Mouse (Mus musculus): ENCODE results near the gene Psmb5. TPM values are rescaled to one million over a fixed set of nuclear protein-coding genes. Genes with fewer than 3 reads are reported as not detected.

Psmb5 gene
- polyA plus RNA-seq, 1 experiment from 2014 or later, result 157 TPM

DNA sequence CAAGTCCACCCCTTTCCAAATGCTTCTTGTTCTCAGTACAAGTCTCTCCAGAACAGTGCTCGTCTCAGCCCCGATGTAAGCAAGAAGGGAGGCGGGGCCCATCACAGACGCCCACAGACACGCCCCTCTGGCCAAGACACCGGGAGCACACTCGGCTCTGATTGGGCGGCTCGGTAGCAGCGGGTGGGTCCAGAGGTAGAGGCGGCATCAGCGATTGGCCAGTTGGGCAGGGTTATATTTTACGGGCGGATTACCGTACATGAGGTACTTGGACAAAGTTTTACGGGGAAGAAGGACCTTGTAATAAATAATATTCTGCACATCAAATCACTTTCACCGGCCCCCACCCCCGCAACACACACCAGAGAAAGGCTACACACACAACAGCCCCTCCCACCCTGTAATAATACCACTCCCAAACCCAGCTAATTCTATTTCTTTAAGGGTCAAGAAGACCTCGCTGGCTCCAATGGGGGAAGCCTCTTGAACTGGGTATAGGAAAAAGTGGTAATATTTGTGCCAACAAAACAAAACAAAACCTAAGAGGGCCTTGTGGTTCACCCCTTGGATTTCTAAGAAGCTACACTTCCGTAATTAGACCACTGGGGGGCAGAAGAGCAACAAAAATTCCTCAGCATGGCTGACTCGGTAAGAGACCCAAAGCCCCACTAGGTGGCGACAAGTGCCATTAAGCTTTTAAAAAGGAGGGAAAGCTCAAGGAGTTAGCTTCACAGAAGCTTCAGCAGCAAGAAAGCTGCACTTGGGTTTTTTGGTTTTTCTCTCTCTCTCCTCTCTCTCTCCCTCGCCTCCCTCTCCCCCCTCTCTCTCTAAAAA, 33.0 kb upstream of the Psmb5 start:
- ATAC-seq (peak; percentile 75), DNase-seq (peak; percentile 88)
- Histone ChIP-seq H3K4me2 (ENCODE audit: low read depth, low read length) (no peak overlapping the region), H3K9ac (replicated peaks) (no peak overlapping the region), H3K4me1 (ENCODE audit: insufficient read depth) (peaks cover 17% of the 10 kb centered on the region), H3K36me3 (replicated peaks; ENCODE audit: insufficient read depth, low read length) (peaks cover 72% of the 10 kb centered on the region), H3K27me3 (ENCODE audit: insufficient read depth, low read length) (no peaks in the 10 kb centered on the region), H3K9me3 (ENCODE audit: low read length) (no peaks in the 10 kb centered on the region), H3K27ac (ENCODE audit: low read depth) (0 out of 2 replicates have a peak overlapping the region, but pooled peaks have one; percentile 22), H3K4me3 (ENCODE audit: low read depth, low read length) (no peak overlapping the region)
- peak; percentile 99 for TF ChIP-seq CTCF (IDR thresholded peaks at IDR 0.05; ENCODE audit: low read depth)
- TF ChIP-seq EP300 (IDR thresholded peaks at IDR 0.05; ENCODE audit: low read depth), result 0 out of 2 replicates have a peak, but pooled peaks have one; percentile 30
- WGBS (ENCODE audit: insufficient replicate concordance), result 62% methylated on average over 23 of the region's 23 CpGs

DNA sequence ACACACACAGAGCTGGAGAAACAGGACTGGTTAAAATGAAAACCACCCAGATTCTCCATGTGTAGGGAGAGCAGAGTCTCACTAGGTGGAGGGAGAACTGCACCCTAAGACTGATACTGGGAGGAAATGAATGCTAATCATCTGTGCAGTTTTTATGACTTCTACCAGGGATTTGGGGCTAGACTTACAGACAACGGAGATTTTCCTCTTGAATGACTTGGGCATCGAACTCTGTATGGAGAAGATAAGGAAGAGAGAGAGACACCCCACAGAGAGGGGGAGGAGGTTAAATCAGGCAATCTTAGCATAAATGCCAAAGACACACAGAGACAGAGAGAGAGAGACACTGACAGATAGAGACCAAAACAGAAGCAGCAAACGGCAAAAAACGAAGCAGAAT, 30.1 kb upstream of the Psmb5 start:
- Histone ChIP-seq H3K4me3 (ENCODE audit: low read depth, low read length) (no peak overlapping the region), H3K27me3 (ENCODE audit: insufficient read depth, low read length) (no peaks in the 10 kb centered on the region), H3K36me3 (replicated peaks; ENCODE audit: insufficient read depth, low read length) (peaks cover 85% of the 10 kb centered on the region), H3K4me1 (ENCODE audit: insufficient read depth) (peaks cover 8% of the 10 kb centered on the region), H3K27ac (ENCODE audit: low read depth) (no peak overlapping the region), H3K9ac (replicated peaks) (no peak overlapping the region), H3K4me2 (ENCODE audit: low read depth, low read length) (no peak overlapping the region), H3K9me3 (ENCODE audit: low read length) (no peaks in the 10 kb centered on the region)
- ATAC-seq (no peak), DNase-seq (no peak)
- no peak for TF ChIP-seq EP300 (IDR thresholded peaks at IDR 0.05; ENCODE audit: low read depth)
- no peak for TF ChIP-seq CTCF (IDR thresholded peaks at IDR 0.05; ENCODE audit: low read depth)
- WGBS (ENCODE audit: insufficient replicate concordance), result 60% methylated on average over 4 of the region's 4 CpGs

DNA sequence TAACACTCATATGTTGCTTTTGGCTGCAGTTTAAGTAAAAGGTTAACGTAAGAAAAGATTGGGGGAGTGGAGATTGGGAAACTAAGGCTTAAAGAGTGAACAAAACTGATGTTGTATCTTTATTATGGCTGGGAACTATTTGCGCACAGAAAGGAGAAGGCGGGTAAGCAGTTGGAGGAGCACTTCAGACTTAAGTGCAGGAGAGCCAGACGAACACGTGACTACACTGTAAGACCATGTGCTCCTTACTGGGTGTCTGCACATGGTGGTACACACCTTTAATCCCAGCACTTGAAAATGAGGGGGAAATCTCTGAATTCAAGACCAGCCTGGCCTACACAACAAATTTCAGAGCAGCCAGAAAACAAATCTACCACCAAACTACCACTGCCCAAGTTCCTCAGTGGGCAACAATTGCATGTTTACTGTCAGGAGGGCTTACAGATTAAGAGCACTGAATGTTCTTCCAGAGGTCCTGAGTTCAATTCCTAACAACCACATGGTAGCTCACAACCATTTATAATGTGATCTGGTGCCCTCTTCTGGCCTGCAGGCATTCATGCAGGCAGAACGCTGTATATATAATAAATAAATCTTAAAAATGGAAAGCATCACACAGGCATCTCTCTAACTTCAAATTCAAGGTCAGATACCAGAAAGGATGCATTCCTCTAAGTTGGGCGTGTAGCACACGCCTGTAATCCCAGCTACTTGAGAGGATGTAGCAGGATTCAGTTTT, 29.2 kb upstream of the Psmb5 start:
- peaks cover 93% of the 10 kb centered on the region for H3K36me3 ChIP-seq (replicated peaks; ENCODE audit: insufficient read depth, low read length)
- no peaks in the 10 kb centered on the region for H3K27me3 ChIP-seq (ENCODE audit: insufficient read depth, low read length)
- H3K4me1 ChIP-seq (ENCODE audit: insufficient read depth), result no peaks in the 10 kb centered on the region; the same call in 1 of the 2 replicates
- DNase-seq (no peak), ATAC-seq (no peak)
- WGBS (ENCODE audit: insufficient replicate concordance), result 89% methylated on average over 8 of the region's 8 CpGs
- no peak overlapping the region for H3K27ac ChIP-seq (ENCODE audit: low read depth)
- no peak overlapping the region for H3K4me2 ChIP-seq (ENCODE audit: low read depth, low read length)
- H3K9me3 ChIP-seq (ENCODE audit: low read length), result no peaks in the 10 kb centered on the region
- H3K9ac ChIP-seq (replicated peaks), result no peak overlapping the region
- no peak overlapping the region for H3K4me3 ChIP-seq (ENCODE audit: low read depth, low read length)
- TF ChIP-seq EP300 (IDR thresholded peaks at IDR 0.05; ENCODE audit: low read depth) (no peak), CTCF (IDR thresholded peaks at IDR 0.05; ENCODE audit: low read depth) (peak; percentile 54)

DNA sequence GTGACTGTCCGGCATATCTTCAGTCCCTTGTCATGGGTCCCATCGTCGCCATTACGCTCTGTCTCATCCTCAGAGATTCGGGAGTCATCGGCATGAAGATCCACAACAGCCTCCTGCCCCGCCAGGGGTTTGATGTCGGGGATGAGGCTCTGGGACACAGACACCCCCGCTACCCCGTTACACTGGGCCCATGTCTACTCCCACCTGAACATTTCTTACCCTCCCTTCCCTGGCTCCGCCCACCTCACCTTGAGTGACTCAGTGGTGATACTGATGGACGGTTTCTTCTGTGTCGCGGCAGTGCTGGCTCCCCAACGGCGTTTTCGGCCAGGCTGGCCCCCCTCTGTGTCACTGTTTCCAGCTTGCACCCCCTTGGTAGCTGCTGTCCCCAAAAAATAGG, 28.6 kb upstream of the Psmb5 start:
- no peaks in the 10 kb centered on the region for H3K9me3 ChIP-seq (ENCODE audit: low read length)
- peaks cover 90% of the 10 kb centered on the region for H3K36me3 ChIP-seq (replicated peaks; ENCODE audit: insufficient read depth, low read length)
- no peak overlapping the region for H3K4me2 ChIP-seq (ENCODE audit: low read depth, low read length)
- no peak overlapping the region for H3K27ac ChIP-seq (ENCODE audit: low read depth)
- 92% methylated on average over 17 of the region's 17 CpGs for WGBS (ENCODE audit: insufficient replicate concordance)
- H3K9ac ChIP-seq (replicated peaks), result no peak overlapping the region
- no peak overlapping the region for H3K4me3 ChIP-seq (ENCODE audit: low read depth, low read length)
- no peaks in the 10 kb centered on the region; the same call in 1 of the 2 replicates for H3K4me1 ChIP-seq (ENCODE audit: insufficient read depth)
- no peak for ATAC-seq
- no peaks in the 10 kb centered on the region for H3K27me3 ChIP-seq (ENCODE audit: insufficient read depth, low read length)
- TF ChIP-seq CTCF (IDR thresholded peaks at IDR 0.05; ENCODE audit: low read depth) (no peak), EP300 (IDR thresholded peaks at IDR 0.05; ENCODE audit: low read depth) (no peak)
- no peak for DNase-seq

DNA sequence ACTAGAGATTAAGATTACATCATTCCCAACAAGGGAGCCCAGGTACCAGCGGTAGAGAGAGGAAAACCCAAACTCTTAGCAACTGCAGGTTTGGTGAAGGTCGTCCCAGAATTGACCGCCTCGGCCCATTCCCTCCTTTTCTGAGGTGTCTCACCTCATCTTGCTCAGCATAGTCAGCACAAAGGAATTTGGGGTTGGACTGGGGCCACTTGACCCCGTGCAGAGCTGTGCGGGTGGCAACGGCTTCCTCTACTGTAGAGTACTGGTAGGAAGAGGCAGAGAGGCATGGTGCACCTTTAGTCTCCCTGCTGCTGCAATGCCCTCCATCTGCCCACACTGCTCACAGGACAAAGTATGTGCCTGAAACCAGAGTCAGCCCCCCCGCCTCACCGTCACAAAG, 26.5 kb upstream of the Psmb5 start:
- H3K27me3 ChIP-seq (ENCODE audit: insufficient read depth, low read length), result 0 out of 2 replicates have a peak, but pooled peaks cover 5% of the 10 kb centered on the region
- H3K4me1 ChIP-seq (ENCODE audit: insufficient read depth), result peaks cover 3% of the 10 kb centered on the region
- WGBS (ENCODE audit: insufficient replicate concordance), result 83% methylated on average over 9 of the region's 9 CpGs
- H3K4me3 ChIP-seq (ENCODE audit: low read depth, low read length), result no peak overlapping the region
- no peaks in the 10 kb centered on the region for H3K9me3 ChIP-seq (ENCODE audit: low read length)
- H3K27ac ChIP-seq (ENCODE audit: low read depth), result no peak overlapping the region
- H3K9ac ChIP-seq (replicated peaks), result no peak overlapping the region
- peaks cover 70% of the 10 kb centered on the region for H3K36me3 ChIP-seq (replicated peaks; ENCODE audit: insufficient read depth, low read length)
- ATAC-seq (no peak), DNase-seq (no peak)
- no peak overlapping the region for H3K4me2 ChIP-seq (ENCODE audit: low read depth, low read length)
- TF ChIP-seq EP300 (IDR thresholded peaks at IDR 0.05; ENCODE audit: low read depth) (no peak), CTCF (IDR thresholded peaks at IDR 0.05; ENCODE audit: low read depth) (no peak)

DNA sequence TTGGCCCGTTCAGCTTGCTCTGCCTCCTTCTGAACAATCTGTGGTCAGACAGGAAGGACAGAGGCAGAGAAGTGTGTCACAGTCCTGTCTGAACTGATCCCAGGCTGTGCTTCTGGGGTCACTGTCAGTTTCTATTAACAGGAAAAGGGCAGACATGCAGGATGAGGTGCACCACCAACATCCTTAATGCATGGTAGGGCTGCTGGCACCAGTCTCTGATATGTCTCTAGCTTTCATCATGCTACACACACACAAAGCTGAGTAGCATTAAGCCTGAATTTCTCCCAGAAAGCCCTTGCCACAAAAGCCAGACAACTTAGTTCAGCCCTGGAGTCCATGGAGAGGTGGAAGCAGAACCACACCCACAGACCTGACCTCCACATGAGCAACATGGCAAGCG, 25.2 kb upstream of the Psmb5 start:
- Histone ChIP-seq H3K9me3 (ENCODE audit: low read length) (no peaks in the 10 kb centered on the region), H3K36me3 (replicated peaks; ENCODE audit: insufficient read depth, low read length) (peaks cover 60% of the 10 kb centered on the region), H3K4me1 (ENCODE audit: insufficient read depth) (peaks cover 3% of the 10 kb centered on the region), H3K9ac (replicated peaks) (no peak overlapping the region), H3K27me3 (ENCODE audit: insufficient read depth, low read length) (0 out of 2 replicates have a peak, but pooled peaks cover 5% of the 10 kb centered on the region), H3K27ac (ENCODE audit: low read depth) (no peak overlapping the region), H3K4me3 (ENCODE audit: low read depth, low read length) (no peak overlapping the region), H3K4me2 (ENCODE audit: low read depth, low read length) (no peak overlapping the region)
- no peak for DNase-seq
- TF ChIP-seq CTCF (IDR thresholded peaks at IDR 0.05; ENCODE audit: low read depth) (no peak), EP300 (IDR thresholded peaks at IDR 0.05; ENCODE audit: low read depth) (no peak)
- 65% methylated on average over 2 of the region's 2 CpGs for WGBS (ENCODE audit: insufficient replicate concordance)
- ATAC-seq, result no peak
